ENCODE assay signal across 20 mouse cellular contexts in the genomic region with DNA sequence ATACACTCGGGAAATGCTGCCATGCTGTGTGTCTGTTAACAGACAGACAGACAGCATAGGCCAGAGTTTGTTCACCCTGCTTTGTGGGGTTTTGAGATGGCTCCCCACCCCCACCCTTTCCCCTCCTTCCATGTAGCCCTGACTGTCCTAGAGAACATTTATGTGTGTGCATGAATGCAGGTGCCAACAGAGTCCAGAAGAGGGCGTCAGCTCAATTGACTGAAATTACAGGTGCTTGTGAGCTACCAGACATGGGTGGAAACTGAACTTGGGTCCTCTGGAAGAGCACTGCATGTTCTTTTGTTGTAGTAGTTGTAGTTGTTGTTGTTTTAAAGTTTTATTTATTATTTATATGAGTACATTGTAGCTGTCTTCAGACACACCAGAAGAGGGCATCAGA. TPM values are rescaled to one million over a fixed set of nuclear protein-coding genes. Genes with fewer than 3 reads are reported as not detected.
DNase-seq lines count a peak whose midpoint lies in the region; ATAC-seq and TF ChIP-seq lines count a peak whose summit lies in the region.
"Had no signal": no experiment of that assay in that cellular context is flagged by ENCODE, and none has a peak within 500 bp of the region (broad histone marks: within the 10 kb centered on the region; RNA-seq: fewer than 3 reads in every experiment).

No protein-coding gene starts in this region.

- WGBS in heart, embryonic 13.5 days, result 71% methylated on average over 2 of the region's 2 CpGs
- WGBS in heart, embryonic 10.5 days, result 71% methylated on average over 2 of the region's 2 CpGs
- 71% methylated on average over 2 of the region's 2 CpGs for WGBS in kidney, postnatal 0 days
- 51% methylated on average over 2 of the region's 2 CpGs for WGBS in lung, postnatal 0 days

- H3K9me3 ChIP-seq in heart, embryonic 13.5 days, result no peaks in the 10 kb centered on the region
- H3K9me3 ChIP-seq in heart, embryonic 10.5 days, result no peaks in the 10 kb centered on the region
- H3K9me3 ChIP-seq in kidney, postnatal 0 days (replicated peaks; ENCODE audit: low read length), result no peaks in the 10 kb centered on the region
- H3K9me3 ChIP-seq in lung, postnatal 0 days (ENCODE audit: low read length), result no peaks in the 10 kb centered on the region
- H3K9me3 ChIP-seq: hindbrain, embryonic 15.5 days; megakaryocyte, embryonic 14.5 days; midbrain, embryonic 15.5 days had no signal

- no peak for ATAC-seq in heart, embryonic 13.5 days (ENCODE audit: extremely low read depth, insufficient number of reproducible peaks, low FRiP score, low TSS enrichment)
- ATAC-seq in kidney, postnatal 0 days (replicated peaks; ENCODE audit: low FRiP score, low read depth), result no peak
- ATAC-seq in lung, postnatal 0 days, result no peak
- ATAC-seq: forebrain, postnatal 0 days; midbrain, embryonic 15.5 days; Patski had no signal

- H3K27ac ChIP-seq in heart, embryonic 13.5 days (replicated peaks), result no peak overlapping the region
- no peak overlapping the region for H3K27ac ChIP-seq in heart, embryonic 10.5 days
- no peak overlapping the region for H3K27ac ChIP-seq in kidney, postnatal 0 days
- peak overlapping the region; percentile 96; the same call in 1 of the 2 replicates for H3K27ac ChIP-seq in lung, postnatal 0 days (ENCODE audit: low read length)
- H3K27ac ChIP-seq: hindbrain, embryonic 15.5 days; midbrain, embryonic 15.5 days had no signal

- no peak; the same call in 1 of the 2 replicates for TF ChIP-seq EP300 in lung, postnatal 0 days (IDR thresholded peaks at IDR 0.05)

- no peak for DNase-seq in heart, embryonic 10.5 days (ENCODE audit: low spot score)
- no peak for DNase-seq in kidney, postnatal 0 days (ENCODE audit: low spot score)
- no peak for DNase-seq in kidney, postnatal 36 days
- DNase-seq in lung, postnatal 0 days (ENCODE audit: low spot score), result peak; percentile 63
- DNase-seq in lung, postnatal 4 days, result no peak
- peak; percentile 13 for DNase-seq in splenic B cell, adult 2 months (ENCODE audit: low read depth, low spot score)
- no peak for DNase-seq in cerebellum, adult 8-10 months
- DNase-seq: adrenal gland, adult 8-10 months; cerebellum, postnatal 10 days; forebrain, postnatal 0 days; heart, postnatal 4 days; layer of hippocampus, postnatal 36 days; lung, adult 2 months; right cerebral cortex, postnatal 25 days; thymus, postnatal 14 days had no signal

- TF ChIP-seq CTCF in kidney, postnatal 0 days (IDR thresholded peaks at IDR 0.05; ENCODE audit: low read depth), result peak; percentile 52
- TF ChIP-seq CTCF in lung, postnatal 0 days (IDR thresholded peaks at IDR 0.05), result peak; percentile 54

- peaks cover 9% of the 10 kb centered on the region for H3K36me3 ChIP-seq in heart, embryonic 13.5 days
- H3K36me3 ChIP-seq in heart, embryonic 10.5 days, result no peaks in the 10 kb centered on the region
- no peaks in the 10 kb centered on the region for H3K36me3 ChIP-seq in kidney, postnatal 0 days (ENCODE audit: insufficient read depth, low read length)
- no peaks in the 10 kb centered on the region for H3K36me3 ChIP-seq in lung, postnatal 0 days (ENCODE audit: insufficient read depth, low read length)
- H3K36me3 ChIP-seq in splenic B cell, adult 2 months (ENCODE audit: control insufficient read depth, insufficient read depth, low read length, poor library complexity, severe bottlenecking), result no peaks in the 10 kb centered on the region
- H3K36me3 ChIP-seq: hindbrain, embryonic 15.5 days; midbrain, embryonic 15.5 days had no signal

- no peak overlapping the region for H3K4me3 ChIP-seq in heart, embryonic 13.5 days
- H3K4me3 ChIP-seq in heart, embryonic 10.5 days, result no peak overlapping the region
- no peak overlapping the region; the same call in 1 of the 2 replicates for H3K4me3 ChIP-seq in kidney, postnatal 0 days (replicated peaks; ENCODE audit: low read depth, low read length)
- H3K4me3 ChIP-seq in lung, postnatal 0 days (ENCODE audit: low read depth, low read length), result peak overlapping the region; percentile 74; the same call in 1 of the 2 replicates
- H3K4me3 ChIP-seq: hindbrain, embryonic 15.5 days; megakaryocyte, embryonic 14.5 days; midbrain, embryonic 15.5 days had no signal

- no peak overlapping the region; the same call in 1 of the 2 replicates for H3K9ac ChIP-seq in heart, embryonic 13.5 days
- H3K9ac ChIP-seq in kidney, postnatal 0 days (ENCODE audit: low read depth, low read length), result no peak overlapping the region
- 0 out of 2 replicates have a peak overlapping the region, but pooled peaks have one; percentile 13 for H3K9ac ChIP-seq in lung, postnatal 0 days (replicated peaks; ENCODE audit: low read depth)
- H3K9ac ChIP-seq: forebrain, postnatal 0 days; hindbrain, embryonic 15.5 days; midbrain, embryonic 15.5 days had no signal

- H3K4me1 ChIP-seq in heart, embryonic 13.5 days, result peaks cover 41% of the 10 kb centered on the region
- H3K4me1 ChIP-seq in heart, embryonic 10.5 days, result peaks cover 57% of the 10 kb centered on the region
- 0 out of 2 replicates have a peak, but pooled peaks cover 12% of the 10 kb centered on the region for H3K4me1 ChIP-seq in kidney, postnatal 0 days (replicated peaks; ENCODE audit: insufficient read depth, low read length)
- no peaks in the 10 kb centered on the region for H3K4me1 ChIP-seq in lung, postnatal 0 days (ENCODE audit: insufficient read depth, low read depth, low read length)

- H3K4me2 ChIP-seq in heart, embryonic 13.5 days, result 0 out of 2 replicates have a peak overlapping the region, but pooled peaks have one; percentile 94
- peak overlapping the region; percentile 84 for H3K4me2 ChIP-seq in kidney, postnatal 0 days (ENCODE audit: low read length)
- H3K4me2 ChIP-seq in lung, postnatal 0 days (replicated peaks; ENCODE audit: low read depth, low read length), result peak overlapping the region; percentile 92; the same call in 1 of the 2 replicates
- H3K4me2 ChIP-seq: midbrain, embryonic 15.5 days had no signal

- peaks cover 15% of the 10 kb centered on the region for H3K27me3 ChIP-seq in heart, embryonic 13.5 days (replicated peaks)
- peaks cover 15% of the 10 kb centered on the region for H3K27me3 ChIP-seq in heart, embryonic 10.5 days (ENCODE audit: insufficient read depth, poor library complexity, severe bottlenecking)
- H3K27me3 ChIP-seq in kidney, postnatal 0 days (ENCODE audit: insufficient read depth, low read length), result 0 out of 2 replicates have a peak, but pooled peaks cover 3% of the 10 kb centered on the region
- 0 out of 2 replicates have a peak, but pooled peaks cover 6% of the 10 kb centered on the region for H3K27me3 ChIP-seq in lung, postnatal 0 days (replicated peaks; ENCODE audit: insufficient read depth, low read length)
- peaks cover 2% of the 10 kb centered on the region for H3K27me3 ChIP-seq in splenic B cell, adult 2 months (ENCODE audit: control insufficient read depth, insufficient read depth, low read length, poor library complexity, severe bottlenecking)
- H3K27me3 ChIP-seq: Patski had no signal

RNA-seq across cellular contexts. Expression of a gene that starts 2.8 kb away (rescaled TPM):
- 7.3 and 7.8 TPM in 2 replicates for polyA plus RNA-seq in heart, embryonic 13.5 days (2015; fragmentation: Nextera tagmentation; extraction: Ambion mirVana)
- polyA plus RNA-seq in heart, embryonic 10.5 days (2016; fragmentation: Nextera tagmentation; extraction: Ambion mirVana), result 12.2 and 15.0 TPM in 2 replicates
- polyA plus RNA-seq in kidney, postnatal 0 days (2015; fragmentation: Nextera tagmentation; extraction: Ambion mirVana), result 28.6 and 29.6 TPM in 2 replicates
- polyA plus RNA-seq in lung, postnatal 0 days (2015; fragmentation: Nextera tagmentation; extraction: Ambion mirVana), result 47.2 and 50.5 TPM in 2 replicates

Comparison
In these comparisons a context has a peak if more than half of its experiments do, and no peak if none do; other contexts are left out.
1. DNase-seq: peak in lung, postnatal 0 days (single experiment) and splenic B cell, adult 2 months (single experiment); none in heart, embryonic 10.5 days (single experiment), kidney, postnatal 0 days (single experiment), kidney, postnatal 36 days (0 of 2), lung, postnatal 4 days (0 of 2) and cerebellum, adult 8-10 months (single experiment).
2. Peak in every context shown above with its lines, with median percentiles within 50 percentile points of each other: H3K4me2 ChIP-seq.